Mouse (Mus musculus) stomach, postnatal 0 days (tissue): Measurements from ENCODE around the gene Rundc3a.

ENCODE experiments used
- CTCF ChIP-seq: IDR thresholded peaks from 2 replicates; pipeline ENCODE4 v1.5.1; 2016; ENCODE audit warnings: antibody characterized with exemption, low read depth, mild to moderate bottlenecking, moderate library complexity
- EP300 ChIP-seq: optimal IDR thresholded peaks from 2 replicates; pipeline ENCODE3; 2016; ENCODE audit warnings: antibody characterized with exemption

DNA sequence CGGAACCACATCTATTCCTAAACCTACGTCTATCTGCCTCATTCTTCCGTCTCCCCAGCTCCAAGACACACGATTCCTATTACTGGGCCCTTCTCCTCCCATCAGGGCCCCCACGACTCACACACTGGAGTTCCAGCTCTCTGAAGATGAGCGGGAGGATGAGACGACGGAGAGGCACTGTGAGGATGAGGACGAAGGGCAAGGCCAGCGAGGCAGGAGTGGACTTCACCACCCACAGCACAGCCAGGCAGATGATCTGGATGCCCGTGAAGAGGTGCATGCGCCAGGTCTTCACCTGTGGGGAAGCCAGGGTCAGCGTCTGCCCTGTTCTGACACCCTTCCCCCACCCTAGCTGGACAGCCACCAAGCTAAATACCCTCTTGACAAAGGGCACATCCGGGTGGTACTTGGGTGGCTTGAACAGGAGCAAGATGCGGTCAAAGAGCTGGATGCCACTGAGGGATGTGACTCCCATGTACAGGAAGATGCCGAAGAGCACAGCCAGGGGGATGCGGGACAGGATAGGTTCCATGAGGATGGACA lies 42.2 kb upstream of the Rundc3a start:
- TF ChIP-seq CTCF: no peak
- TF ChIP-seq EP300: no peak
